Mouse (Mus musculus) bone marrow, adult 2 months (tissue): ENCODE measurements around the gene Cobl.

Experiments used
- CTCF ChIP-seq: fragments of 200-500 bp; IDR thresholded peaks from 2 replicates; pipeline ENCODE4 v1.5.1; 2011; ENCODE audit warnings: low read length, control low read depth; ENCODE audit not compliant: control insufficient read depth, insufficient read depth
- POLR2A ChIP-seq: fragments of 200-500 bp; IDR thresholded peaks from 2 replicates; pipeline ENCODE4 v1.6.1; 2011; ENCODE audit warnings: low read depth, mild to moderate bottlenecking, control low read depth, low read length, borderline replicate concordance; ENCODE audit not compliant: control insufficient read depth

- TF ChIP-seq CTCF = no peak
- TF ChIP-seq POLR2A = no peak
These were observed 30.2 kb downstream of the Cobl start for GRCm38 (mm10) chr11:12434597-12434996.
